Mouse (Mus musculus) naive thymus-derived CD4-positive, alpha-beta T cell, adult 2 months (primary cell): ENCODE results near the gene Lrrc74b.

ENCODE experiments used
- DNase-seq: peaks from one replicate; pipeline ENCODE4 v3.0.0-alpha.2; 2011; ENCODE audit warnings: low read depth

Gene Lrrc74b

GRCm38 (mm10) chr16:17496499-17497305 lies 64.3 kb downstream of the Lrrc74b start:
- DNase-seq, result no peak
